Mouse (Mus musculus) adrenal gland, adult 2 months (tissue): ENCODE measurements around the gene Ctsa. TPM values are rescaled to one million over a fixed set of nuclear protein-coding genes. Genes with fewer than 3 reads are reported as not detected.
"Not testable (repeated sequence)": the region's sequence is repeated elsewhere in the genome, so short reads cannot be mapped to it uniquely, and the experiment has no call there.

Experiments
- DNase-seq: peaks from one replicate; pipeline ENCODE4 v3.0.0; 2021
- polyA plus RNA-seq: library from polyadenylated mRNA; depleted of rRNA; stranded (reverse); fragments of >200 nt; gene quantifications from 2 replicates; pipeline ENCODE4 v1.2.3, GENCODE M21; 2012
- total RNA-seq, 2 experiments: library from RNA; stranded (reverse); gene quantifications; 2 replicates each; pipeline ENCODE4 v1.2.3; 2021

Ctsa gene
- total and polyA plus RNA-seq, 3 experiments: 114 to 353 (median 124) TPM

DNA sequence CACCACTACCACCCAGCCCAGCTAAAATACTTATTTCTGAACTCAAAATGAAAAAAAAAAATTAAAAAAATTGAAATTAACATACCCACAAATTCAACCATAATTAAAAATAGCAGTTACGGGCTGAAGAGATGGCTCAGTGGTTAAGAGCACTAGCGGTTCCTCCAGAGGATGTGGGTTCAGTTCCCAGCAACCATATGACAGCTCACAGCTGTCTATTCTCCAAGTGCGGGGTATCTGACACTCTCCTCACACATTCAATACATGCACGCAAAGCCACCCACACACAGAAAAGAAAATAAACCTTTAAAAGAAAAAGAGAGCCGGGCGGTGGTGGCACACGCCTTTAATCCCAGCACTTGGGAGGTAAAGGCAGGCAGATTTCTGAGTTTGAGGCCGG is 17.4 kb downstream of the Ctsa start:
- DNase-seq: no peak

DNA sequence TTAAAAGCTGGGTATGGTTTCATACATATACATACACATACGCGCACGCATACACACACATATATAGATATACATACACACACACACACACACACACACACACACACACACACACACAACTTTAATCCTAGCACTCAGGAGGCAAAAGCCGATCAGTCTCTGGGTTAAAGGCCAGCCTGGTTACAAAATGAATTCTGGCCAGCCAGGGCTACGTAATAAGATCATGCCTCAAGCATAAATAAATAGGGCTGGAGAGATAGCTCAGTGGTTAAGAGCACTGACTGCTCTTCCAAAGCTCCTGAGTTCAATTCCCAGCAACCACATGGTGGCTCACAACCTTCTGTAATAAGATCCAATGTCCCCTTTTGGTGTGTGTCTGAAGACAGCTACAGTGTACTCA is 22.9 kb downstream of the Ctsa start:
- not testable (repeated sequence) for DNase-seq

DNA sequence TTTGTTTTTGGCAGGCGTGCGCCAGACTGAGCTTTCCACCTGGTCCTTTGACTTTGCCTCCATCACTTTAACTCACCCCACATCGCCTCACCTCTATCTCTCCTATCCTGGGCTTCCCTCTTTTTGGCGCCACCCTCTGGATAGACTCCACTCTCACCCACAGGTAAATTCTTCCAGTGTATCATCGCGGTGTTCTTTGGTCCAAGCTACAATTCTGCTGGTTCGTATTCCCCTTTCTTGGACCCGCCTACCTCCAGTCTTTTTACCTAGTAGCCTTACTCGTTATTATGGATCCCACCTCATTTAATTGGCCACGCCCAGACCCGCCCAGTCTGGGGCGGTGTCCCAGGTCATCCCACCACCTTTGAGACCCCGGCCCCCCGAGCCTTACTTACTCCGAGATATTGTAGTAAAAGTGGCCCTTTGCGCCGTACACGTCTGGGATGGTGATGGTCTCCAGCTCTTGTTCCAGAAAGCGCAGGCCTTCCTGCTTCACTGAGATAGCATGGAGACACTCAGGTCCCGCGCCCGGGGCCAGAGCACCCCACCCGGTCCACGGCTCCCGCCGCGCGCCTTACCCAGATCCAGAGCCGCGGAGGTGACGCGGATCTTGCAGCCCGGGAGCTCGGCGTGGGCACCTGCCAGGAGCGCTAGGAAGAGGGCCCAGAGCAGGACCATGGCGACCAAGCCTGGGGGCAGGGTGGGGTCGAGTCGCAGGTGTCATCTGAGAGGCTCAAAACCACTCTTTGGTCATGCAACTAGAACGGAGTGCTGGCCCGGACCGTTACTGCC is 23.8 kb downstream of the Ctsa start:
- DNase-seq: peak; percentile 40

DNA sequence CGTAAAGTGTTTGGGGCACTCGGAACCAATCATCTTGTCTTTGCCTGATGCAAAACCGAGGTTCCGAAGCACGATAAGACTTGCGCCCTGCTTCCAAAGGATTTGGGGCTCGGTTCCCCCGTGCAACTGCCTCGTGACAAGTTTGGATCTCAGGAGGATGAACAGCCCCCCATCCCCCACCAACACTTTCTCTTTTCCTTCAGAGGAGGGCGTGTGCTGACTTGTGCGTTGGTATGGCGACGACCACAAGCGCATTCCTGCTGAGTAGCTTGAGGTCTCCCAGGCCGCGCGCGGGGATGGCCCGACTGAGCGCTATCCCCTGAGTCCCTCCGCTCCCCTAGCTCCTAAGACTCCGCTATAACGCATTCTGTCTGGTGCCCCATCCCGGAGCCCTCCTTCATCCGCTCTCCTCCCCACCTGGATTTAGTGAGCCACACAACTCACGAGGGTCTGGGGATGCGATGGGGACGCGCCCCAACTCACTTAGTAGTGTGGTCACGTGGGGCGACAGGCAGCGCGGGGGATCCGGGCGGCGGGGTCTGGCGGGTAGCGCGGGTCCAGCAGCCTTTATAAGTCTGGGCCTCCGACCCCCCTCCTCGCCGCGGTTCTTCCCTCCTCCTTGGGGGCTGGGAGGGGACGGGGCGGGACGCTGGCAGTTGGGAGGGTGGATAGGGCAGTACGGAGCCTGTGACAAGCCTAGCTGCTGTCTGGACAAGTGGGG is 24.6 kb downstream of the Ctsa start, which contains the start of gene Pltp:
Pltp (minus strand) TSS at position 611 of the 721 bp plus-strand sequence.
- DNase-seq: peak; percentile 57

DNA sequence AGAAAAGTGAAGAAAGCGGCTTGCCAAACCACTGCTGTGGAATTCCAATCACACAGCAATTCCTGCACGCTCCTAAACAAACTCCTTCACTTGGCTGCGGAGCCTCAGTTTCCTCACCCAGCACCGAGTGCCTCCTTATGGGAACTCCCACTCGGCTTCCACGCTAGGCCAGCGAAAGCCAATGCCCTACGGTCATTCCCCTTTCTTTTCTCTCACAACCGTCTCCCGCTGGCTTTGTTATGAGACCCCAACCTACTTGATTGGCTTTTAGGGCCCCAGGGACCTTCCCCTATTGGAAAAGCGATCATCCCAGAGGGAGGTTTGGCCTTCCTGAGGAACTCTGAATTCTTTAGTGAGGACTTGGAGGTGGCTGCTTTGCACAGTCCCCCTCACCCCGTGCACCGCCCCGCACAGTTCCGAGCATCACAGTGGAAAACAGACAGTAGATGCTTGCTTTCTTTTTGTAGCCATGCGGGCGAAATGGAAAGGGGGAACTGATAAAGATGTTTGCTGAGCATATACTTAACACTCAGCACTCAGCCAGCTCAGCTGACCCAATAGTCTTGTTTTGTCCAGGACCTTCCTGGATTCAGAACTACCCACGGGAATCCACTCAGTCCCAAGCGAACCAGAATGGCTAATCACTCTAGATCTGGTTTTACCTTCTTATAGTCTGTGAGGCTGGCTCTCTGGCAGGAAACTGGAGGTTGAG is 25.3 kb downstream of the Ctsa start:
- DNase-seq: no peak

DNA sequence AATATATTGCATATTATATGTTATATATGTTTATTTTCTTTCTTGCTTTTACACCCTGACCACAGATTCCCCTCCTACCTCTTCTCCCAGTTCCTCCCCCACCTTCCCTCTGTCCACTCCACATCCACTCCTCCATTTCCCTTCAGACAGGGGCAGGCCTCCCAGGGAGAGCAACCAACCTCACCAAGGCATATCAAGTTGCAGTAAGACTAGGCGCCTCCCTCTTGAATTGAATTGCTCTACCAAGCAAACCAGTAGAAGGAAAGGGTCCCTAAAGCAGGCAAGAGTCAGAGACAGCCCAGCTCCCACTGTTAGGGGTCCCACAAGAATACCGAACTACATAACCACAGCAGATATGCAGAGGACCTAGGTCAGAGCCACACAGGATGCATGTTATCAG is 26.5 kb downstream of the Ctsa start:
- no peak for DNase-seq

DNA sequence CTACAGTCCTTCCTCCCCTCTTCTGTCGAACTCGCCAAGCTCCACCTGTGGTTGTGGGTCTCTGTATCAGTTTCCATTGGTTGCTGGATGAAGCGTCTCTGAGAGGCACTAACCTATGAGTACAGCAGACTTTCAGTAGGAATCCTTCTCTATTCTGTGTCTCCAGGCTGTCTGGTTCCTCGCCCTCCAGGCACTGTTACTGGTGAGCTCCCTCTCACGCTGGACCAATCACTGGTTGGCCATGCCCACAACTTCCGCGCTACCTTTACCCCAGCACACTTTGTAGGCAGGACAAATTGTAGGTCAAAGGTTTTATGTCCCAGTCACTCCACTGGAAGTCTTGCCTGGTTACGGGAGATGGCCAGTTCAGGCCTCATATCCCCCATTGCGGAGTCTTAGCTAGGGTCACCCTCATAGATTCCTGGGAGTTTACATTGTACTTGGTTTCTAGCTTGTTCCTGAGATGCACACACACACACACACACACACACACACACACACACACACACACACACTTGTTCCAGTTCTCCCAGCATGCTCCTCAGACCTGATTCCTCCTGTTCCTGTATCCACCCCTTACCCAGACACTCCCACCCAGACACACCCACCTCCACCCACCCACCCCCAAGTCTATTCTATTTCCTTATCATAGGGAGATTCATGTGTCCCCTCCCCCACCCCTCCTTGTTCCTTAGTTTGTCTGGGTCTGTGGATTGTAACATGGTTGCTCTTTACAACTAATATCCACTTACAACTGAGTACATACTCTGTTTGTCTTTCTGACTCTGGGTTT is 27.2 kb downstream of the Ctsa start:
- DNase-seq: no peak

DNA sequence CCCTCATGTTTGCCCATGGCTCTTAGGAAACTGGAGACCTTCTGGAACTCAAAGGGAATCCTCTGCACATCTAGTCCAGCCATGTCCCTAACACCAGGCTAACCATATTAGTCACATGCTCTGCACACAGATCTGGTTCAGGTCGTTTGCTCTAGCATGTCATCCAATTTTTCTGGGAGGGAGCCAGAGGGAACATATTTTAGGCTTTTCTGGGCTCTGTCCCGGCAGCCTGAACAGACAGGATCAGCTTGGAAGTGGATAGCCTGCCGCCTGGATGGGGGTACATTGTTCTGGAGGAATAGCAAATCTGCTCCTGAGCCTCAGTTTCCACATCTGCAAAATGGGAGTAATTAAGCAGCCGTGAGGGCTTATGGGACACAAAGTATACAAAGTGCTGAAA is 28.4 kb downstream of the Ctsa start:
- DNase-seq: no peak

DNA sequence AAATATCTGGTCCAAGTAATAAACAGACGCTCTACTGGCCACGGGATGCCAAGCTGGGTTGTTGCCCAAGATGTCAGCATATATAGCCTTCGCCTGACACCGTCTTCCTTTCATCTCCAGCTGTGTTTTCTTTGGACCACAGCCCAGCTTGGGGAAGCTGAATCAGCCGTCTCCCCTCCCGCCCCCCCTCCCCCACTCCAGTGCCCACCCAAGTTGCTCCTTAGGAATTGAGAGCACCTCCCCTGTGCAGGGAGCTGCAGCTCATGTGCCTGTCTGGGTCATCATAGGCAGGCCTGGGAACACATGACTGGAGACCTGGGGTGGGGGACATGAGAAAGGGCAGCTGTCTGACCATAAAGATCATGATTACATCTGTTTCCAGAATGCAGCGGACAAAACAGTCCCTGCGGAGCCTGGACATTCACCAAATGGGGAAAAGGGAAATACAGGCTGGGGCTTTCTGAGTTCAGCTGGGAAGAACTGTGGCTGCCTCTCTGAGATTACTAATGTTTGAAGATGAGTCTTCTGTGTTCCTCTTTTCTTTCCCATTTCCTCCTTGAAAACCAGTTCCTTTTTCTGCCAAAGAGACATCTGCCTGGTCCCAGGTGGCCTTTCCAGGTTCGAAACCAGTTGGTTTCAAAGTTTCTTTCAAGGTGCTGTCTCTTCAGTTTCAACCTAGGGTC is 29.6 kb downstream of the Ctsa start:
- DNase-seq: peak; percentile 79

DNA sequence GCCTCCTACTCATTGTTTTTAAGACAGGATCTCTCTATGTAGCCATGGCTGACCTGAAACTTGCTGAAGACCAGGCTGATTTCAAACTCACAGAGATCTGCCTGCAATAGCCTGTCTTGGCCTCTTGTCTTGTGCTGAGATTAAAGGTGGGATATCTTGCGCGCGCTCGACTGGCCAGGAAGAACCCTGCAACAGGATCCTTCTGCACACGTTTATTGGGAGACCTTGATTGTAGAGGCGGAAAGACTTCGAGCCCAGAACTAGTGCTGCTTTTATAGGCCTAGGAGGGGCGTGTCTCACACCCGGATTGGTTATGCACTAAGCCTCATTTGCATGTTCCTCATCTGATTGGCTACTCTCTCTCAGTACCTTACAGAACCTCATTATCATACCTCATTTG is 30.7 kb downstream of the Ctsa start:
- not testable (repeated sequence) for DNase-seq

DNA sequence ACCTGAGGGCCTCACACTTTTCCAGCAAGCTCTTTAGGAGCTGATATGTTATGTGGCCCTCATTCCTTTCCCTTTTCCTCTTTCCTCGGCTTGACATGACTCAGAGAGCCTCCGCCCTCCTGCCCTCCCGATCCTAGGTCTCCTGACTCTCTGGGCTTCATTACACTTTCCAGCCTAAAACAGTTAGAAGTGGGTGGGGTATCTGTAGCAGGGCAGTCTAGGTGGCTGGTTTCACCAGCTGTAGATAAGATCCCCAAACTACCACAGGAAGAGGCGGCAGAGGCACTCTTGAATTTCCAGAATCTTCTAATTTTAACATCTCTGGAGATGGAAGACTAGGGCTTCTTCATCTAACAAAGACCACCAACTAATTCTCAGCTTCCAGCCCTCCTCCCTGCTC is 31.9 kb downstream of the Ctsa start:
- DNase-seq: no peak

DNA sequence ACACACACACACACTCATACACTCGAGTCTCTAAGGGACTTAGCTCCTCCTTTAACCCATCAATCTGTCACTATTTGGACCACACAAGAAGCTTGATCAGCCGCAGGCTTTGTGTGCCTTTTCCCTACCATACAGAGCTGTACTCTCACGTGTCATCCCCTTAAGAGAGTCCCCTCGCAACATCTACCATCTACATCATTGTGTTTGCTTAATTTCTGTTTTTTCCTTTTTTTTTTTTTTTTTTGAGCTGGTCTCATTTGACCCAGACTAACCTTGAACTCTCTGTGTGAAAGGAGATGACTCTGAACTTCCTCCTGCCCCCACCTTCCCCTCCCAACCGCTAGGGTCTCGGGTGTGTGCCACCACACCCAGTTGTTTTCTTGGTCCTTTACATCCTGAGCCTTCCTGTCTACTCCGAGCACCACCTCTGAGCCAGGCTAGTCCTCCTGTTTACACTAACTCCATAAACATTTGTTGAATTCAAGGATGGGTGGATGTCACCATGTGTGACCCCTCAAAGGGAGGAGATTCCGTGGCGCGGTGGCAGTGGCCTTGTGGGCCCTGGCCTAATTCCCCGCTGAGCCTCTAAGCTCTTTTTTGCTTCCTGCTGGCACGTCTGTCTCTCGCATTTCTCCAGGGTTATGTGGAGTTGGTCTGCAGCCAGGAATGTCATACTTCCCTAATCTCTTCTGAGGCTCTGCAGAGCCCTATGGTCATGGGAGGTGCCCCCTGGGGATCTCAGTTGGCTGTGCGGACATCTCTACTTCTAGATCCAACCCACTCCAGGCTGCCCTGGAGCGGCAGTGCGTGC is 34.3 kb downstream of the Ctsa start:
- DNase-seq: peak; percentile 83

DNA sequence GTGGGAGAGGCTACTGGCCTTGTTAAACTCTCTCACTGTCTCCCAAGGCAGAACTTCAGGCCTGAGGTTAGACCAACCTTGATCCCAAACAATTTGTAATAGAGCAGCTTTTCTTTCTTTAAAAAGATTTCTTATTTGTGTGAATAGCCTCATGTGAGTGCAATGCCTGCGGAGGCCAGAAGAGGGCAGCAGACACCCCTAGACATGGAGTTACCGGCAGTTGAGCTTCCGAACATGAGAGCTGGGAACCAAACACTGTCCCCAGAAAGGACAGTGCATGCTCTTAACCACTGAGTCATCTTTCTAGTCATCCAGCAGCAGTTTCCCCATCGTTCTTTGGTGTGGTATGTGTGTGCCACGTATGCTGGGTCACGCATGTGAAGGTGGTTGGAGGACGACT is 34.9 kb downstream of the Ctsa start:
- DNase-seq: no peak

DNA sequence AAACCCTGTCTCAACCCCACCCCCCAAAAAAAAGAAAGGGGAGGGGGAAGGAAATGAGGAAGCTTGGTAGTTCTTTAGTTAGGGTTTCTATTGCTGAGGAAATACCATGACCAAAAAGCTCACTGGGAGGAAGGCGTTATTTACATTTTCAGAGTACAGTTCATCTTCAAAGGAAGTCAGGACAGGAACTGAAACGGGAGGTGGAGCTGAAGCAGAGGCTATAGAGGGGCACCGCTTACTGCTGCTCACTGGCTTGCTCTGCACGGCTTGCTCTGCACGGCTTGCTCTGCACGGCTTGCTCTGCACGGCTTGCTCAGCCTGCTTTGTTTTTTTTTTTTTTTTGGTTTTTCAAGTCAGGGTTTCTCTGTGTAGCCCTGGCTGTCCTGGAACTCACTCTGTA is 35.8 kb downstream of the Ctsa start:
- no peak for DNase-seq

DNA sequence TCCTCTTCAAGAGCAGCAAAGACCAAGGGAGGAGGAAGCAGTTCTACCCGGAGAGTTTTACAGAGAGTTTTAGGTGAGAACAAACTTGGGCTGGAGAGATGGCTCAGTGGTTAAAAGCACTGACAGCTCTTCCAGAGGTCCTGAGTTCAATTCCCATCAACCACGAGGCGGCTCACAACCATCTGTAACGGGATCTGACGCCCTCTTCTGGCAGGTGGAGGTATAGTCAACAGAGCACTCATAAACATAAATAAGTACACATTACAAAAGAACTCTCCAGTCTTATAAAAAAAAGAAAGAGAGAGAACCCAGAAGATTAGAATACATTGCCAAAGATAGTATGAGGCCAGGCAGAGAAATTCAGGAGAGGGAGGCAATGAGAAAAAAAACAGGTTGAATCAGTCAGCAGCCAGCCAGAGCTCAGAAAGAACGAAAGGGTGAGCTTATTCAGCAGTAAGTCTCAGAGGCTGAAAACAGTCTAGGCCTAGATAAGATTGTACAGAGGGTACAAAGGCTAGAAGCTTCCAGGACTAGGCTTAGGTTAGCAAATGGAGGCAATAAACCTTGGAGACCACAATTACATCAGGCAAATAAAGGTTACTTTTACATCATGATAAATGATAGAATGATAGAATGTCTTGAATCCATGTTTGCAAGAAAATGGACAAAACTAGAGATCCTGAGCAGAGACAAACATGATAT is 39.1 kb downstream of the Ctsa start:
- DNase-seq: no peak

DNA sequence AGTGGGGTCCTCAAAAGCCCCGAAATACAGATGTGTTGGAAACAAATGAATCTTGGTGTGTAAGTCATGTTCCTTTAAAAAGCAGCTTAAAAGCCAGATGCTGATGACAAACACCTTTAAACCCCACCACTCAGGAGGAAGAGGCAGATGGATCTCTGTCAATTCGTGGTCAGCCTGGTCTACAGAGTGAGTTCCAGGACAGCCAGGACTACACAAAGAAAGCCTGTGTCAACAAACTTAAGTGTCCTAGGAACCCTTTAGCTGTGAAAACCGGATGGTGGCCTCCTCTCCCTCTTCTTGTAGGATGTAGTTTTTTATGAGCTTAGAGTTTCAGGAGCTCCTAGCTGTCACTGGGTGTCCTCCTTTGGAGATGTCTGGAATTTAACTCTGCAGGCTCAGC is 40.9 kb downstream of the Ctsa start:
- no peak for DNase-seq

DNA sequence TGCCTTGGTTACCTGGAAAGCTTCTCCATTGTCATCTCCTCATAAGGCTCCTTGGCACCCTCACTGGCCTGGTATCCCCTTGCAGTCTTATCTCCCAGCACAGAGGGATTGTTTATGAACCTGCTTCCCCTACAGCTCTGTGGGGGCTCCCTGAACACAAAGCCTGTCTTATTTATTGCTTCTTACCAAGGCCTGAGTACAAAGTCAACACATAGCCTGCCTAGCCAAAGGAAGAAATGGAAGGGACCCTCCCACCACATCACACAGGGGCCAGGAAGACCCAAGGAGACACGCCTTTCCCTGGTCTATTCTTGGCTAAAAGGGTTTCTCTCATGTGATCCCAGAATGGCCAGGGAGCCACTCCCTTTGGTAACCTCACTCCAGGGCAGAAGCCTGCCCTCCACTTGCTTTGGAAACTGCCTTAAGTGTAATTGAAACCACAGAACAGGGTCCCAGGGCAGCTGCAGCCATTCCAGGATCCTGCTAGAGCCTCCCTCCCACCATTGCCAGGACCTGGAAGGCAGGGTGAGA is 41.6 kb downstream of the Ctsa start:
- peak; percentile 35 for DNase-seq

DNA sequence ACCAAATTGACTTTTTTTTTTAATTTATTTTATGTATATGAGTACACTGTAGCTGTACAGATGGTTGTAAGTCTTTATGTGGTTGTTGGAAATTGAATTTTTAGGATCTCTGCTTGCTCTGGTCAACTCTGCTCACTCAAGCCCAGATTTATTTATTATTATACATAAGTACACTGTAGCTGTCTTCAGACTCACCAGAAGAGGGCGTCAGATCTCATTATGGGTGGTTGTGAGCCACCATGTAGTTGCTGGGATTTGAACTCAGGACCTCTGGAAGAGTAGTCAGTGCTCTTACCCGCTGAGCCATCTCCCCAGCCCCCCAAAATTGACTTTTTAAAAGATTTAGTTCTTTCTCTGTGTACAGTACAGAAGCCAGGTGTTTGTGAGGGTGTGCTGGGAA is 43.0 kb downstream of the Ctsa start:
- not testable (repeated sequence) for DNase-seq

DNA sequence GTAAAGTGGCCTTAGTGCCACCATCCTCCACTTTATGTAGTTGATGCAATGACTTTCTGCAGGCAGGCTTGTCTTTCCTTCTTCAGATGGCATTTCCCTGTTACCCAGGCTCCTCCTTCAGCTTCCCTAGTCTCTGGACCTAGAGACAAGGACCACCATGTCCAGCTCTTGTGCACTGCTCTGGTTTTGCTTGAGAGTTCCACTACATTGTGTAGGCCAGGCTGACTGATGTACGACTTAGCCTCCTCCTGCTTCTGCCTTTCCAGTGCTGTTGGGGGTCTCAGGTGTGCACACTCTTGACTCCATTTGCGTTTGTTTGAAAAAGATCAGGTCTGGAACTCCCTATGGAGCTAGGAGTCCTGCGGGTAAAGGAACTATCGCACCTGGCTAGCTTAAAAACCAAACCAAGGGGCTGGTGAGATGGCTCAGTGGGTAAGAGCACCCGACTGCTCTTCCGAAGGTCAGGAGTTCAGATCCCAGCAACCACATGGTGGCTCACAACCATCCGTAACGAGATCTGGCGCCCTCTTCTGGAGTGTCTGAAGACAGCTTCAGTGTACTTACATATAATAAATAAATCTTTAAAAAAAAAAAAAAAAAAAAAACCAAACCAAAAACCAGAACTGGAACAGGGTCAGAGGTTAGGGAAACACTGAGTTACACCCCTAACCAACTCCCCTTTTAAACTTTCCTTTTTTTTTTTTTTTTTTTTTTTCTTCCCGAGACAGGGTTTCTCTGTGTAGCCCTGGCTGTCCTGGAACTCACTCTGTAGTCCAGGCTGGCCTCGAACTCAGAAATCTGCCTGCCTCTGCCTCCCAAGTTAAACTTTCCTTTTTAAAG is 44.9 kb downstream of the Ctsa start:
- not testable (repeated sequence) for DNase-seq
